Mouse (Mus musculus) cortical plate, adult 2 months (tissue): ENCODE data around the gene Xpot. TPM values are rescaled to one million over a fixed set of nuclear protein-coding genes. Genes with fewer than 3 reads are reported as not detected.

Source experiments
- H3K27ac ChIP-seq: fragments of 200-500 bp; 2 replicates; pipeline ENCODE4 v1.5.1; 2012; ENCODE audit warnings: low read length, control low read depth, inconsistent platforms; ENCODE audit not compliant: insufficient read depth
- H3K4me1 ChIP-seq: fragments of 200-500 bp; 2 replicates; pipeline ENCODE4 v1.6.1; 2011; ENCODE audit warnings: low read length; ENCODE audit not compliant: control insufficient read depth, insufficient read depth
- H3K4me3 ChIP-seq: fragments of 200-500 bp; 2 replicates; pipeline ENCODE4 v1.5.1; 2011; ENCODE audit warnings: mild to moderate bottlenecking, low read length, control low read depth; ENCODE audit not compliant: insufficient read depth
- CTCF ChIP-seq: fragments of 200-500 bp; IDR thresholded peaks from 2 replicates; pipeline ENCODE4 v1.5.1; 2011; ENCODE audit warnings: mild to moderate bottlenecking, control low read depth, low read length; ENCODE audit not compliant: insufficient read depth; ENCODE audit errors: extremely low read depth
- POLR2A ChIP-seq: fragments of 200-500 bp; IDR thresholded peaks from 2 replicates; pipeline ENCODE4 v1.6.1; 2011; ENCODE audit warnings: mild to moderate bottlenecking, low read length, control low read depth; ENCODE audit not compliant: insufficient read depth; ENCODE audit errors: extremely low read depth
- polyA plus RNA-seq: library from polyadenylated mRNA; depleted of rRNA; stranded (reverse); fragments of >200 nt; gene quantifications from 2 replicates; pipeline ENCODE4 v1.2.3, GENCODE M21; 2012; rRNA removed

The Xpot gene
- polyA plus RNA-seq, result 60.8 and 64.0 TPM in 2 replicates

DNA sequence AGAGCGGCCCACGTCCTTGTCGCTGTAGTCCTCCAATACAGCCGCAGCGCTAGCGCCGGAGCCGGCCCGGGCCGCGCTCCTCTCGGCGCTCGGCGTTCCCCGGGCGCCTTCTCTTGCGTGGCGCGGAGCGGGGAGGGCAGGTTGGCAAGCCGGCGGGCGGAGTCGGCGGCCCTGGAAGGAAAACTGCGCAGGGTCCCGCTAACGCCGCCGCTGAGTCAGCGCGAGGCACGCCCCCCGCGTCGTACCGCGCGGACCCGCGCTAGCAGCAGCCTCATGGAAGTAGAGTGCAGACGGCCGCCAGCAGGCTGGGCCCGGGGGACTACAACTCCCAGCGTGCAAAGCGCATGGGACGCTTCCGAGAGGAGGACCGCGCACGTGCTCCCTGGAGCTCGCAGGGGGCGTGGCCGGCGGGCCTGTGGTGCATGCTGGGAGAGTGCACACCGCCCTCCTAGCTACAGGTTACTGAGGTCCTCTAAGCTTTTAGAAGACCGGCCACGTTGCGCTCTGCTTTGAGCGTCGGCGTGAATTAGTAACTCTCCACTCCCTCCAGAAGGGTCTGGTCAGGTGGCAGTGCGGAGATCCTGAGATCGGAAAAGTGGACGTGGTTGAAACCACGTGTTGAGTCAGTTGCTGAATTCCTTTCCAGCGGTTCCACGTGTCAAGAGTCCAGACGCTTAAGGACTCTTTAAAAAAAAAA lies at the start of gene Xpot:
Gene Xpot, minus strand, starts transcription at position 147 of the 697 bp plus-strand sequence.
- TF ChIP-seq CTCF (no peak), POLR2A (peak; percentile 59; the same call in 1 of the 2 replicates)
- Histone ChIP-seq H3K4me1 (peaks cover 2% of the 10 kb centered on the region), H3K4me3 (peak within 1 kb of the TSS; percentile 64), H3K27ac (peak within 1 kb of the TSS; percentile 87)

- no peak for TF ChIP-seq CTCF
- TF ChIP-seq POLR2A, result no peak
- Histone ChIP-seq H3K4me1 (no peaks in the 10 kb centered on the region), H3K27ac (no peak overlapping the region), H3K4me3 (no peak overlapping the region)
Measured at GRCm38 (mm10) chr10:121669103-121669502, 43.0 kb upstream of the Xpot start.

DNA sequence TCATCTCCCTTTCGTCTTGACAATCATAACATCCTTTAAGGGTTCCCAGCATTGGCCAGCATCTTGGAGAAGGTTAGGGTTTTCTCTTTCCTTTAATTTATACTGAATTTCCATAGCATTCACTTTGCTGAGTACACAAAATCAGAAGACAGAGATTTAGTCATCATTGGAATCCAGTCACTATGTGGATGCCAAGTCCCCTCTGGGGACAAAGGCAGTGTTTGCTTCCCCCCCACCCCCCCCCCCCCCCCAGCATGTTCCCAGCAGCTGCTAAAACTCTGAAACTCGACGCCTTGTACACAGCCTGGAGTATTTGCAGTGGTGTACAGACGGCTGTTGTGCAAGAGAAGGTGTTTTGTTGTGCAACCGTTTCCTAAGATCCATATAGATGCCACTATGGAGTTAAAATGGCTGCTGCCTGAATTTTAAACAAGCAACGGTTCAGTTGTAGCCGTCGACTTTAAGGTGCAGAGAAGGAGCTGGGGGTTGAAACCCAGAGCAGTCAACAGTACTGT lies 39.6 kb upstream of the Xpot start:
- H3K4me1 ChIP-seq, result no peaks in the 10 kb centered on the region
- no peak overlapping the region for H3K4me3 ChIP-seq
- TF ChIP-seq POLR2A, result no peak
- no peak for TF ChIP-seq CTCF
- H3K27ac ChIP-seq, result no peak overlapping the region

DNA sequence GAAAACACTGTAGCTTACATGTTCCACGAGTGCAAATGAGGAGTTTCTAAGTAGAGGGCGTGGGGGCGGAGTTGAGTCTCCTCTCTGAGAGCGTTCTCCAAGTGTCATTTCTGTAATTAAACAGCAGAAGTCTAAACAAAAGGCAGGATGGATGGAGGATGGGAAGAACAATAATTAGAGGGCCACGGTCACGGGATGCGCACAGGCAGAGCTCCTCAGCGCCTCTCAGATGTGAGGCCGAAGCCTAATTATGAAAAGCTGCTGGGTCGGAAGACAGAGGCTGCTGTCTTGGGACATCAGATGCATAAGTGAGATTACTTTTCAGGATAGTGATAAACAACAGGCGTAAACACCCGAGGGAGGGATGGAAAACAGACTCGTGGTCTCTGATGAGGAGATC lies 37.5 kb upstream of the Xpot start:
- TF ChIP-seq POLR2A (no peak), CTCF (no peak)
- Histone ChIP-seq H3K4me1 (no peaks in the 10 kb centered on the region), H3K27ac (no peak overlapping the region), H3K4me3 (no peak overlapping the region)

GRCm38 (mm10) chr10:121662711-121663110 lies 36.6 kb upstream of the Xpot start:
- H3K4me1 ChIP-seq, result no peaks in the 10 kb centered on the region
- TF ChIP-seq POLR2A, result no peak
- TF ChIP-seq CTCF, result no peak
- no peak overlapping the region for H3K27ac ChIP-seq
- H3K4me3 ChIP-seq, result no peak overlapping the region

- Histone ChIP-seq H3K27ac (no peak overlapping the region), H3K4me1 (no peaks in the 10 kb centered on the region), H3K4me3 (no peak overlapping the region)
- TF ChIP-seq CTCF, result no peak
Measured at GRCm38 (mm10) chr10:121655907-121656306, 29.8 kb upstream of the Xpot start.

DNA sequence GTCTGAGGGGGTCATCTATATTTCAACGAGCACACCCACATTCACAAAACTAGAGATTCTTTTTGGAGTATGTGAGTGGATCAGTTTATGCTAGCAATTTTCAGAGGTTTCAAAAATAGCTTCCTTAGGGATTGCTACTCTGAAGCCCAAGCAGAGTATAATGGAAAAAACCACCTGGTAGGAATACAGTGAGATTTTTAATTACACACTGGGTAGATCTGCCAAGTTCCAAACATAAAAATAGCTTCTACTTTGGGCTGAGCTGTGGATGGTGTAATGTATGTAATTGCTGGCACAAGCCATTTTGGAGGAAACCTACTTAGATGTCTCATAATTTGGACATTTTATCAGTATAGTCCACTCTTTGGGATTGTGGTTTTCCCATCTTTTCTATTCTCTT lies 26.9 kb upstream of the Xpot start:
- TF ChIP-seq CTCF (no peak), POLR2A (no peak)
- no peak overlapping the region for H3K27ac ChIP-seq
- H3K4me3 ChIP-seq, result no peak overlapping the region
- H3K4me1 ChIP-seq, result no peaks in the 10 kb centered on the region

DNA sequence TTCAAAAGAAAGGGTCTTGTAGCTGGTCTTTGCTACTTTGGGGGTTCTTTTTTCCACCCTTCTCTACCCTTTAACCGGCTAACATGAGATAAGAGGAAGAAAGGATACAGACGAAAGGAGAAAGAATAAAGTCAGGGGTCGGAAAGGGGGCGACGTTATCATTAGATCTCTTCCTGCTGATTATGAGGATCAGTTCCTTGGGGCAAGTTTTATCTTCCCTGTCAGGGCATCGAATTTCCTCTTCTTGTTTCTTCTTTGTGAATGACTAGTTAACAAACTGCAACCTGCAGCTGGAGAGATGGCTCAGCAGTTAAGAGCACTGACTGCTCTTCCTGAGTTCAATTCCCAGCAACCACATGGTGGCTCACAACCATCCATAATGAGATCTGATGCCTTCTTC lies 20.2 kb upstream of the Xpot start:
- TF ChIP-seq POLR2A (no peak), CTCF (no peak)
- Histone ChIP-seq H3K4me1 (peaks cover 2% of the 10 kb centered on the region; the same call in 1 of the 2 replicates), H3K27ac (no peak overlapping the region), H3K4me3 (no peak overlapping the region)

GRCm38 (mm10) chr10:121642054-121642947 lies 16.2 kb upstream of the Xpot start:
- TF ChIP-seq POLR2A, result no peak
- no peak for TF ChIP-seq CTCF
- H3K27ac ChIP-seq, result no peak overlapping the region
- H3K4me3 ChIP-seq, result peak overlapping the region; percentile 44
- peaks cover 2% of the 10 kb centered on the region; the same call in 1 of the 2 replicates for H3K4me1 ChIP-seq

DNA sequence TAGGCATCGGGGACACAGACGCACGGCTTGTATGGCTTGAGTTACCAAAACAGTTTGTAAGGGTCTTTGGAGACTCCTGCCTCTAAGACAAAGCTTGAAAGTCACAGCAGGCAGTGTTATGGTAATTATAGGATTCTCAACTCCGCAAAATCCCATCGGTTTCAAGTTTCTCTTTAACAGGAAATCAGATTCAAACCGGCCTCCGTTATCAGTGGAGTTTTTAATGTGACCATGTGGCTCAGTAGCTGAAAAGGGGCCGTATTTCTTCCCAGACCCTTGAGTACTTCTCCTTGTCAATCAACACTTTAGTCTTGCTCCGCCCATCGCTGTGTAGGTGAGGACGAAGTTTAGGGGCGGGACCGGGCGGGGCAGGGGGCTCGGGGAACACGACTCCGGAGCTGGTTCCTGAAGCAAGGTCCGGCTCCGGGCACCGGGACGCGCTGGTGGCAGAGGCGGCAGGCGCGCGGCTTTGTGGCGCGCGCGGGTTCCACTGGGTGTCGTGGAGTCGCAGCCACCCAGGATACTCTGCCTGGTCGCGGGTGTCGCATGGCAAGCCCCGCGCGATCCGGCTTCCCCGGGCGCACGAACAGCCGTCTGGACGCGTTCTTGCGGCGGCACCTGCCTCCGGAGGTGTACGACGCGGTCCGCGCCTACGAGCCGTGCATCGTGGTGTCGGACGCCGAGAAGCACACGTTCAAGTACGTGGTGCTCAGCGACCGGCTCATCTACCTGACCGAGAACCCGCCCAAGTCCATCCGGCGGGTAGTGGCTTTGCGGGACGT lies 15.3 kb upstream of the Xpot start, which contains the start of gene D930020B18Rik:
Gene D930020B18Rik, plus strand, starts transcription at position 317 of the 782 bp plus-strand sequence.
- H3K4me1 ChIP-seq, result peaks cover 2% of the 10 kb centered on the region; the same call in 1 of the 2 replicates
- TF ChIP-seq POLR2A (no peak), CTCF (no peak)
- peak within 1 kb of the TSS; percentile 44 for H3K4me3 ChIP-seq
- no peak within 1 kb of the TSS for H3K27ac ChIP-seq
